Mouse (Mus musculus) liver, adult 2 months (tissue): ENCODE measurements around the gene Magt1. TPM values are rescaled to one million over a fixed set of nuclear protein-coding genes. Genes with fewer than 3 reads are reported as not detected.

Experiments used
- DNase-seq: peaks from one replicate; pipeline ENCODE4 v3.0.0-alpha.2; 2011; ENCODE audit warnings: low read depth, low spot score; ENCODE audit errors: extremely low read depth
- H3K27ac ChIP-seq: fragments of 200-500 bp; replicated peaks from 2 replicates; pipeline ENCODE4 v1.5.1; 2012; ENCODE audit warnings: low read depth, mild to moderate bottlenecking, control low read depth, inconsistent platforms, low read length; ENCODE audit not compliant: insufficient read depth
- H3K27me3 ChIP-seq: fragments of 200-500 bp; 2 replicates; pipeline ENCODE4 v1.6.1; 2012; ENCODE audit warnings: mild to moderate bottlenecking, moderate library complexity, low read length, inconsistent platforms; ENCODE audit not compliant: control insufficient read depth, insufficient read depth
- H3K36me3 ChIP-seq: fragments of 200-500 bp; 2 replicates; pipeline ENCODE4 v1.6.1; 2012; ENCODE audit warnings: low read length, inconsistent platforms; ENCODE audit not compliant: control insufficient read depth, insufficient read depth
- H3K4me1 ChIP-seq: fragments of 200-500 bp; 2 replicates; pipeline ENCODE4 v1.6.1; 2011; ENCODE audit warnings: low read length; ENCODE audit not compliant: control insufficient read depth, insufficient read depth
- H3K4me3 ChIP-seq: fragments of 200-500 bp; 2 replicates; pipeline ENCODE4 v1.5.1; 2011; ENCODE audit warnings: low read depth, mild to moderate bottlenecking, control low read depth, low read length, moderate library complexity; ENCODE audit not compliant: insufficient read depth
- H3K79me2 ChIP-seq: fragments of 200-500 bp; 2 replicates; pipeline ENCODE4 v1.6.1; 2012; ENCODE audit warnings: inconsistent platforms, mild to moderate bottlenecking, low read length, moderate library complexity; ENCODE audit not compliant: control insufficient read depth, insufficient read depth
- H3K9ac ChIP-seq: fragments of 200-500 bp; 2 replicates; pipeline ENCODE4 v1.6.1; 2012; ENCODE audit warnings: low read depth, mild to moderate bottlenecking, control low read depth, inconsistent platforms, low read length
- CTCF ChIP-seq: fragments of 200-500 bp; IDR thresholded peaks from 2 replicates; pipeline ENCODE4 v1.5.1; 2011; ENCODE audit warnings: low read depth, low read length, control low read depth
- POLR2A ChIP-seq: fragments of 200-500 bp; IDR thresholded peaks from 2 replicates; pipeline ENCODE4 v1.6.1; 2011; ENCODE audit warnings: low read length, control low read depth; ENCODE audit not compliant: insufficient read depth; ENCODE audit errors: extremely low read depth
- WGBS: fragments of 180-500 bp; shearing (Covaris S2); methylation state at CpG from one replicate; pipeline ENCODE4 v1.1.7; 2018; 5-methylcytosine and 5-hydroxymethylcytosine counted together
- polyA plus RNA-seq: library from polyadenylated mRNA; depleted of rRNA; stranded (reverse); fragments of >200 nt; gene quantifications from 2 replicates; pipeline ENCODE4 v1.2.3, GENCODE M21; 2012
- total RNA-seq: library from RNA; depleted of rRNA; stranded (reverse); fragments of >200 nt; gene quantifications from 2 replicates; pipeline ENCODE4 v1.2.3, GENCODE M21; 2014

Gene Magt1
- total and polyA plus RNA-seq, 2 experiments, result 8.9 to 55.3 TPM

- Histone ChIP-seq H3K27ac (no peak overlapping the region), H3K9ac (no peak overlapping the region), H3K36me3 (no peaks in the 10 kb centered on the region), H3K4me1 (no peaks in the 10 kb centered on the region), H3K27me3 (no peaks in the 10 kb centered on the region), H3K4me3 (no peak overlapping the region), H3K79me2 (no peaks in the 10 kb centered on the region)
- WGBS, result 47% methylated on average over 1 of the region's 1 CpGs
- TF ChIP-seq POLR2A, result no peak
- no peak for TF ChIP-seq CTCF
- DNase-seq, result no peak
Measured at GRCm38 (mm10) chrX:105946357-105946756, 65.3 kb downstream of the Magt1 start.

- no peak overlapping the region for H3K27ac ChIP-seq
- TF ChIP-seq CTCF, result no peak
- TF ChIP-seq POLR2A, result no peak
- H3K9ac ChIP-seq, result no peak overlapping the region
- no peak for DNase-seq
- WGBS, result 97% methylated on average over 7 of the region's 7 CpGs
- H3K4me1 ChIP-seq, result no peaks in the 10 kb centered on the region
- H3K4me3 ChIP-seq, result no peak overlapping the region
- H3K27me3 ChIP-seq, result no peaks in the 10 kb centered on the region
- H3K79me2 ChIP-seq, result no peaks in the 10 kb centered on the region
- H3K36me3 ChIP-seq, result no peaks in the 10 kb centered on the region
Measured at GRCm38 (mm10) chrX:105939245-105939644, 72.5 kb downstream of the Magt1 start.

GRCm38 (mm10) chrX:105937736-105938135 is 74.0 kb downstream of the Magt1 start:
- DNase-seq, result no peak
- H3K27ac ChIP-seq, result no peak overlapping the region
- TF ChIP-seq CTCF (no peak), POLR2A (no peak)
- H3K36me3 ChIP-seq, result no peaks in the 10 kb centered on the region
- H3K27me3 ChIP-seq, result no peaks in the 10 kb centered on the region
- H3K9ac ChIP-seq, result no peak overlapping the region
- H3K79me2 ChIP-seq, result no peaks in the 10 kb centered on the region
- no peak overlapping the region for H3K4me3 ChIP-seq
- no peaks in the 10 kb centered on the region for H3K4me1 ChIP-seq
- 80% methylated on average over 2 of the region's 2 CpGs for whole genome bisulfite sequencing

DNA sequence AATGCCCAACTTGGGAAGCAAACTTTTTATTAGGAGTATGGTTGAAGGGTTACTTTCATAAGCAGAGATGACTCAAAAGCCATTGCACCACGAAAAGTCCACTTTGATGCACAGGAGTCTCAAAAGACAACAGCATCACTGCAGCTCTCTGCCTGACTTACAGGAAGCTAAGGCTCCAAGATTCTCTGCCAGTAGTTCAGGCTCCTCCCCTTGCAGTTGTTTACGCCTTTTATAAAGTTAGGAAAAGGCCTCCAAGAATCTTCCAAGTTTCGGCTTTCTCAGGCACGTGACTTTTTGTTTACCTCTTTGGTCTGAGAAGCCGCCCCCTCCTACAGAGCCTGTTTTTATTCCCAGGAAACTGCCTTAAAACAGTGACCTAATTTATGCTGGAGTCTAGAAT is 77.4 kb downstream of the Magt1 start:
- H3K79me2 ChIP-seq, result no peaks in the 10 kb centered on the region
- no peaks in the 10 kb centered on the region for H3K36me3 ChIP-seq
- H3K27ac ChIP-seq, result no peak overlapping the region
- no peak for TF ChIP-seq POLR2A
- no peak for TF ChIP-seq CTCF
- DNase-seq, result no peak
- no peaks in the 10 kb centered on the region for H3K27me3 ChIP-seq
- H3K4me1 ChIP-seq, result no peaks in the 10 kb centered on the region
- no peak overlapping the region for H3K9ac ChIP-seq
- WGBS, result 71% methylated on average over 5 of the region's 5 CpGs
- H3K4me3 ChIP-seq, result no peak overlapping the region

DNA sequence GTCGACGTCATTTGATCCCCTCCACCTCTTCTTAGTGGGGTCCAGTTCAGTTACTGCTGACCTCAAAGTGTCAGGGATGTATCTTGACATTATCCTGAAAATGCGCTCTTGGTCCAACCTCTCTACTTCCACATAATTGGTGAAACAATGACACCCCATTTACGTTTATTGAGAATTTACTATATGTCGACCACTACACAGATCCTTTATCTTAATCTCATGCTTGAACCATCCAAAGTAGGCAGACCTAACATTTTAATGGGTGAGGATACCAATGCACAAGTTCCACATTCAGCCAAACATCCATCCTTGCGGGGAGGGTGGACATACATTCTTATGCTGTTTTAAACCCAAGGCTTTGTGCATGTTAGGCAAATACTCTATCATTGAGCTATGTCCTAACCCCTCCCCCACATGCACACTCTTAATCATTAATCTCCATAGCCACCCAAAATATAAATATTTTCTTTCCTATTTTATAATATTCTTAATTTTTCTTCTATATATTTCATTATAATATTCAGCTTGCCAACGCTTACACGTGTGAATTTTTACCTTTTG is 82.1 kb downstream of the Magt1 start:
- Histone ChIP-seq H3K9ac (peak overlapping the region; percentile 40; the same call in 1 of the 2 replicates), H3K79me2 (peaks cover 10% of the 10 kb centered on the region; the same call in 1 of the 2 replicates), H3K4me1 (peaks cover 5% of the 10 kb centered on the region; the same call in 1 of the 2 replicates), H3K4me3 (peak overlapping the region; percentile 85), H3K27me3 (no peaks in the 10 kb centered on the region), H3K27ac (peak overlapping the region; percentile 42), H3K36me3 (no peaks in the 10 kb centered on the region)
- TF ChIP-seq CTCF, result no peak
- DNase-seq, result no peak
- WGBS, result 25% methylated on average over 8 of the region's 8 CpGs

DNA sequence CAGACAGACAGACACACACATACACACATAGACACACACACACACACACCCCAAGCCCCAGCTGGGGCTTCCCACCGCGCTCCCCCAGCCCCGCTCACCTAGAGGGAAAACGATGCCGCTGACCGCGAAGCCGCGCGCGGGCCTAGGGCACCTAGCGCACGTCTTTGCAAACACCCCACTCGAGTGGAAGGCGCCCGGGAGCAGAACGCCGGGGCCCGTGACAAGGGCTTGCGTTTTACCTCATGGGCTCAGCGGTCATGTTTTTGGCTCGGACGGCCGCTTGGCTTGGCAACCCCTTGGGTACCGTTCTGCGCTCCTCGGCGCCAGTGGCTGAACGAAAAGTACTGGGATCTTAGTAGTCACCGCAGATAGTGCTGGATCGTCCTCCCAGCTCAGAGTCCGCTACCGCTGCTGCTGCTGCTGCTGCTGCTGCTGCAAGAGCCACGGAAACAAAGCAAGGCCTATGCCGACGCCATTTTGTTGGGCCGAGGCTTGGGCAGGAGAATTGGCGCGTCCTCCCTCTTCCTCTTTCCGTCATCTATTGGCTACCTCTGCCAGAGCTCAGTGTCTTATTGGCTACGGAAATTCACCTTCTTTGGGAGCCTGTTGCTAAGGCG is 82.7 kb downstream of the Magt1 start, which contains the start of gene Atrx:
Gene Atrx, minus strand, starts transcription at position 543 of the 617 bp plus-strand sequence.
- WGBS, result 0% methylated on average over 36 of the region's 42 CpGs
- H3K9ac ChIP-seq, result peak within 1 kb of the TSS; percentile 91
- H3K27me3 ChIP-seq, result no peaks in the 10 kb centered on the region
- DNase-seq, result peak; percentile 76
- TF ChIP-seq CTCF (no peak), POLR2A (0 out of 2 replicates have a peak, but pooled peaks have one; percentile 30)
- H3K36me3 ChIP-seq, result no peaks in the 10 kb centered on the region
- H3K4me1 ChIP-seq, result peaks cover 5% of the 10 kb centered on the region; the same call in 1 of the 2 replicates
- peaks cover 10% of the 10 kb centered on the region; the same call in 1 of the 2 replicates for H3K79me2 ChIP-seq
- peak within 1 kb of the TSS; percentile 85 for H3K4me3 ChIP-seq
- peak within 1 kb of the TSS; percentile 87 for H3K27ac ChIP-seq
